In genomic region chr10:127081996-127082620, GRCm38 (mm10) we compare ENCODE assay signal across 8 mouse cellular contexts. TPM values are rescaled to one million over a fixed set of nuclear protein-coding genes. Genes with fewer than 3 reads are reported as not detected.
DNase-seq lines count a peak whose midpoint lies in the region; ATAC-seq and TF ChIP-seq lines count a peak whose summit lies in the region.
"Had no signal": no experiment of that assay in that cellular context is flagged by ENCODE, and none has a peak within 500 bp of the region (broad histone marks: within the 10 kb centered on the region; RNA-seq: fewer than 3 reads in every experiment).

No protein-coding gene starts in this region.

- peaks cover 3% of the 10 kb centered on the region for H3K27me3 ChIP-seq in hindbrain, embryonic 15.5 days
- H3K27me3 ChIP-seq in midbrain, embryonic 14.5 days (ENCODE audit: control insufficient read depth, insufficient read depth, low read length), result 0 out of 2 replicates have a peak, but pooled peaks cover 14% of the 10 kb centered on the region
- H3K27me3 ChIP-seq in kidney, adult 2 months (replicated peaks; ENCODE audit: control insufficient read depth, insufficient read depth, low read length), result peaks cover 7% of the 10 kb centered on the region

- peak overlapping the region; percentile 91 for H3K4me3 ChIP-seq in hindbrain, embryonic 15.5 days
- H3K4me3 ChIP-seq in midbrain, embryonic 14.5 days (replicated peaks; ENCODE audit: low read depth, low read length), result peak overlapping the region; percentile 88
- no peak overlapping the region for H3K4me3 ChIP-seq in kidney, adult 2 months (ENCODE audit: insufficient read depth, low read depth, low read length)
- H3K4me3 ChIP-seq: erythroblast, embryonic 14.5 days had no signal

- peaks cover 28% of the 10 kb centered on the region for H3K36me3 ChIP-seq in hindbrain, embryonic 15.5 days
- H3K36me3 ChIP-seq in midbrain, embryonic 14.5 days (ENCODE audit: control insufficient read depth, insufficient read depth, low read length), result peaks cover 32% of the 10 kb centered on the region
- no peaks in the 10 kb centered on the region for H3K36me3 ChIP-seq in kidney, adult 2 months (ENCODE audit: control insufficient read depth, insufficient read depth, low read length)

- H3K9ac ChIP-seq in hindbrain, embryonic 15.5 days, result 0 out of 2 replicates have a peak overlapping the region, but pooled peaks have one; percentile 90
- H3K9ac ChIP-seq in midbrain, embryonic 14.5 days (replicated peaks; ENCODE audit: low read length), result peak overlapping the region; percentile 84; the same call in 1 of the 2 replicates

- DNase-seq in brain, adult 2 months (ENCODE audit: low read depth, low spot score), result peak; percentile 78
- peak; percentile 66 for DNase-seq in embryo, embryonic 10 days (ENCODE audit: low spot score)
- DNase-seq in midbrain, embryonic 14.5 days, result peak; percentile 78
- DNase-seq in spleen, adult 12 weeks (ENCODE audit: low spot score), result no peak
- no peak for DNase-seq in kidney, adult 2 months

- 27% methylated on average over 8 of the region's 8 CpGs for WGBS in hindbrain, embryonic 15.5 days
- WGBS in midbrain, embryonic 14.5 days, result 23% methylated on average over 8 of the region's 8 CpGs
- 39% methylated on average over 8 of the region's 8 CpGs for WGBS in kidney, adult 2 months

- TF ChIP-seq POLR2A in kidney, adult 2 months (IDR thresholded peaks at IDR 0.05; ENCODE audit: low read depth, low read length), result no peak

- peak overlapping the region; percentile 94 for H3K4me2 ChIP-seq in hindbrain, embryonic 15.5 days
- peak overlapping the region; percentile 93 for H3K4me2 ChIP-seq in midbrain, embryonic 14.5 days (ENCODE audit: low read length)

- no peak overlapping the region for H3K27ac ChIP-seq in hindbrain, embryonic 15.5 days (replicated peaks)
- H3K27ac ChIP-seq in midbrain, embryonic 14.5 days (replicated peaks; ENCODE audit: low read depth, low read length), result no peak overlapping the region
- no peak overlapping the region for H3K27ac ChIP-seq in kidney, adult 2 months (ENCODE audit: insufficient read depth, low read depth, low read length)

- H3K4me1 ChIP-seq in hindbrain, embryonic 15.5 days (replicated peaks), result peaks cover 52% of the 10 kb centered on the region
- H3K4me1 ChIP-seq in midbrain, embryonic 14.5 days (ENCODE audit: control insufficient read depth, insufficient read depth, low read length), result peaks cover 40% of the 10 kb centered on the region
- H3K4me1 ChIP-seq in kidney, adult 2 months (ENCODE audit: control insufficient read depth, insufficient read depth, low read length), result 0 out of 2 replicates have a peak, but pooled peaks cover 2% of the 10 kb centered on the region

- H3K9me3 ChIP-seq in hindbrain, embryonic 15.5 days, result no peaks in the 10 kb centered on the region
- no peaks in the 10 kb centered on the region for H3K9me3 ChIP-seq in midbrain, embryonic 14.5 days (ENCODE audit: control insufficient read depth, low read length)

- TF ChIP-seq CTCF in kidney, adult 2 months (conservative IDR thresholded peaks at IDR 0.05; ENCODE audit: insufficient read depth, insufficient read length, low read depth, low read length), result no peak

- ATAC-seq in hindbrain, embryonic 15.5 days (ENCODE audit: low FRiP score, low read depth), result no peak
- no peak for ATAC-seq in midbrain, embryonic 14.5 days (ENCODE audit: low FRiP score, low TSS enrichment)
- ATAC-seq in megakaryocyte, adult 5-6 weeks (ENCODE audit: poor library complexity, severe bottlenecking), result no peak

RNA-seq across cellular contexts. Expression of gene Agap2, which starts 7.0 kb away (rescaled TPM):
- 4.0 and 4.9 TPM in 2 replicates for polyA plus RNA-seq in hindbrain, embryonic 15.5 days (2015; fragmentation: Nextera tagmentation; extraction: Ambion mirVana)
- polyA plus RNA-seq in midbrain, embryonic 14.5 days (2014; fragmentation: Nextera tagmentation; extraction: Ambion mirVana), result 8.1 and 13.1 TPM in 2 replicates
- polyA plus RNA-seq in kidney, adult 2 months (2012; rRNA removed), result 1.3 and 2.2 TPM in 2 replicates
- 4.1 and 8.3 TPM in 2 replicates for total RNA-seq in megakaryocyte, adult 5-6 weeks (2015)
- total RNA-seq in megakaryocyte, adult 5-6 weeks (2017), result 32.5 and 35.4 TPM in 2 replicates

RNA-seq across cellular contexts. Expression of gene Tspan31, which starts 12.0 kb away (rescaled TPM):
- 120 and 123 TPM in 2 replicates for polyA plus RNA-seq in hindbrain, embryonic 15.5 days (2015; fragmentation: Nextera tagmentation; extraction: Ambion mirVana)
- polyA plus RNA-seq in midbrain, embryonic 14.5 days (2014; fragmentation: Nextera tagmentation; extraction: Ambion mirVana), result 67.7 and 71.7 TPM in 2 replicates
- 102 and 117 TPM in 2 replicates for polyA plus RNA-seq in kidney, adult 2 months (2012; rRNA removed)
- 70.0 and 82.5 TPM in 2 replicates for total RNA-seq in megakaryocyte, adult 5-6 weeks (2015)
- total RNA-seq in megakaryocyte, adult 5-6 weeks (2017), result 61.6 and 62.5 TPM in 2 replicates

RNA-seq across cellular contexts. Expression of gene Cdk4, which starts 18.8 kb away (rescaled TPM):
- polyA plus RNA-seq in hindbrain, embryonic 15.5 days (2015; fragmentation: Nextera tagmentation; extraction: Ambion mirVana), result 743 and 831 TPM in 2 replicates
- 1,072 and 1,231 TPM in 2 replicates for polyA plus RNA-seq in midbrain, embryonic 14.5 days (2014; fragmentation: Nextera tagmentation; extraction: Ambion mirVana)
- polyA plus RNA-seq in kidney, adult 2 months (2012; rRNA removed), result 195 and 216 TPM in 2 replicates
- 276 and 285 TPM in 2 replicates for total RNA-seq in megakaryocyte, adult 5-6 weeks (2015)
- total RNA-seq in megakaryocyte, adult 5-6 weeks (2017), result 174 and 258 TPM in 2 replicates

RNA-seq across cellular contexts. Expression of gene March9, which starts 22.1 kb away (rescaled TPM):
- polyA plus RNA-seq in hindbrain, embryonic 15.5 days (2015; fragmentation: Nextera tagmentation; extraction: Ambion mirVana), result 7.3 and 8.4 TPM in 2 replicates
- 11.8 and 17.4 TPM in 2 replicates for polyA plus RNA-seq in midbrain, embryonic 14.5 days (2014; fragmentation: Nextera tagmentation; extraction: Ambion mirVana)
- 13.1 and 15.3 TPM in 2 replicates for polyA plus RNA-seq in kidney, adult 2 months (2012; rRNA removed)
- 0.04 TPM in 1 of 2 replicates, not detected in the other for total RNA-seq in megakaryocyte, adult 5-6 weeks (2015)
- total RNA-seq in megakaryocyte, adult 5-6 weeks (2017), result 0.22 and 0.37 TPM in 2 replicates
- polyA plus RNA-seq: erythroblast, embryonic 14.5 days had no signal

RNA-seq across cellular contexts. Expression of gene Cyp27b1, which starts 34.1 kb away (rescaled TPM):
- 0.21 and 0.26 TPM in 2 replicates for polyA plus RNA-seq in hindbrain, embryonic 15.5 days (2015; fragmentation: Nextera tagmentation; extraction: Ambion mirVana)
- not detected in 2 replicates for polyA plus RNA-seq in midbrain, embryonic 14.5 days (2014; fragmentation: Nextera tagmentation; extraction: Ambion mirVana)
- 13.5 and 14.3 TPM in 2 replicates for polyA plus RNA-seq in kidney, adult 2 months (2012; rRNA removed)
- not detected in 2 replicates for total RNA-seq in megakaryocyte, adult 5-6 weeks (2015)
- not detected in 2 replicates for total RNA-seq in megakaryocyte, adult 5-6 weeks (2017)
- polyA plus RNA-seq: erythroblast, embryonic 14.5 days had no signal

Comparison
In these comparisons a context has a peak if more than half of its experiments do, and no peak if none do; other contexts are left out.
1. DNase-seq: peak in brain, adult 2 months (single experiment), embryo, embryonic 10 days (single experiment) and midbrain, embryonic 14.5 days (single experiment); none in spleen, adult 12 weeks (single experiment) and kidney, adult 2 months (single experiment).